Mouse (Mus musculus) cerebellum, postnatal 10 days (tissue): ENCODE measurements around the gene Ets1.

Experiments used
- DNase-seq, 2 experiments: peaks; one replicate each; pipeline ENCODE4 v3.0.0; 2021; ENCODE audit warnings: mixed read lengths in 2 of 2

The Ets1 gene

DNA sequence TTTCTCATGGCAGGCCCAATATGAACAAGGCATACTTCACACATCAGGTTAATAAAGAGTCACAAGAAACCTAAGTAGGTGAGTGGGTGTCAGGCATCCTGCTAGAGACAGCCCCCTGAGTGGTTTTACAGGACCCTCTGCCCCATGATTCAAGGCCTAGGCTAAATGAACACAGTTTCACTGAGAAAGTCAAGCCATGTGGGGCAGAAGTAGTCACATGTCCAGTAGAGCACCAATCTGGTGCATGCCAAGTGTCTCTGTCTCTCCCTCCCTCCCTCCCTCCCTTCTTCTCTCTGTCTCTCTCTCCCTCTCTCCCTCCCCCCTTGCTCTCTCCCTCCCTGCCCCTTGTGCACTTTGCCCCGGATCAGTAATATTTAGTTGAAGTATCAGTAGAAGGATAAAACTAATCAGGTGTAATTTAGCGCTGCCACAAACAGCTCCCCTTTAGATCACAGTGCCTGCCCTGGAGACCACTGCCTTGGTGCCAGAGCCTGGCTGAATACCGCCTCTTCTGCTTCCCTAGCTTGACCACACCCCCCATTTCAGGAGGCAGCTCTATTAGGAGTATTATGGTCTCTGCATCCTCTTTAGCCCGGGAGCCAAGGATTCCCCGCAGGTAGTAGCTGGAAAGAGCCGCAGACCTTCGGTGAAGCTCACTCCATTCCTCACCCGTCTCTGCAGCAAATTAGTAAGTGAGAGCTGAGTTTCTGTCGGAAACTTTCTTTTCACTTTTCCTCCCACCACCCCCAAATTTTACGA, at the start of gene Ets1:
Gene Ets1, plus strand, starts transcription at position 595 of the 759 bp plus-strand sequence.
- DNase-seq, result peak; percentile 51 to 65

DNA sequence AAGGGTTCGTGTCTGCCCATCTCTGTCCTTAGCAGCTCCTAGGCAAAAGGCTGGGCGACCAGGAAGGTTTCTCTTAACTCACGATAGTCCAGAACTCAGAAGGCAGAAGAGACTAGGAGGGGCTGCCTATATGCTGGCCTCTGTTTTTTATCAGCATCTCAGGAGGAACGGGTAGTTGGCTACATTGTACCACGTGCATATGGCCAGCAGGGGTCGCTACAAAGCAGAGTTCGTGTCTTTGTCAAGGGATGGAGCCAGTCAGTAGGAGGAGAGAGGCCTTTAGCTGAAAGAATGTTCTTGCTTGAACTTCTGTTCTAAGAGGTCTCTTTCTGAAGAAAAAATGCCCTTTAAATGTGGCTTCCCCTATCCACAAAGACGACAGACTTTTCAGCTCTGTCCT, 46.1 kb upstream of the Ets1 start:
- peak; percentile 92 to 93 for DNase-seq

- no peak for DNase-seq
Observed at GRCm38 (mm10) chr9:32590571-32590970, 45.5 kb upstream of the Ets1 start.

GRCm38 (mm10) chr9:32591732-32592582, 44.1 kb upstream of the Ets1 start:
- peak; percentile 72 to 80 for DNase-seq

DNA sequence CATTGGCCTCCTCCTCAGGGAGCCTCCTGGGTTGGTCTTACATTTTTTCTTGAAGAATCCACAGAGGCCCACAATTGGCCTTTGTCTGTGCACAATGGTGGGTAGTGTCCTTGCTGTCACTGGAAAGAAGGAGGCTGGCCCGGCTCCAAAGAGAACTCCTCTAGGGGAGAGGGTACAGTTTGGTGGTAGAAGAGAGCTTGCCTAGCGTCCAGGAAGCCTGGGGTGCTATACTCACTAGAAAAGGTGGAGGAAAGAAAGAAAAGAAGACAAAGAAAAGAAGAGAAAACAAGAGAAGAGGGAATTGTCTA, 43.5 kb upstream of the Ets1 start:
- DNase-seq, result peak; percentile 28 to 41

- no peak for DNase-seq
Observed at GRCm38 (mm10) chr9:32593816-32594215, 42.2 kb upstream of the Ets1 start.

GRCm38 (mm10) chr9:32594346-32594745, 41.7 kb upstream of the Ets1 start:
- no peak for DNase-seq

- peak in 1 of 2 experiments; percentile 45 for DNase-seq
Observed at GRCm38 (mm10) chr9:32595076-32595820, 40.8 kb upstream of the Ets1 start.

DNA sequence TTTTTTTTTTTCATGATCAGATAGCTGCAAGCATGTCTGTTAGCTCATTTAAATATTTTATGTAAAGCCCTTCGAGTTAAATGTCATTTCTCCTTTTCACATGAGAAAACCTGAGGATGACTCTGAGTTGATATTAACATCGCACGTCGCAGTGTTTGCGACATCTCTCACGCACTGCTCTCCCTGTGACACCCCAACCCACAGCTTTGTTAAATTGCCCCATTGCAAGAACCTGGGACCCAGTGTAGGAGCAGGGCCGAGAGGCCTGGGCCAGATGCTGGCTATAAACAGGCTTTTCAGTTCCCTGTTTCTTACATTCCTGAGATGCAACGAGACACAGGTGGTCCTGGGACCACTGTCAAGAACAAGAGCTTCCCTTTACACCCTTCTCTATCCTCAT, 39.7 kb upstream of the Ets1 start:
- no peak for DNase-seq

GRCm38 (mm10) chr9:32601953-32602352, 34.1 kb upstream of the Ets1 start:
- DNase-seq, result no peak

DNA sequence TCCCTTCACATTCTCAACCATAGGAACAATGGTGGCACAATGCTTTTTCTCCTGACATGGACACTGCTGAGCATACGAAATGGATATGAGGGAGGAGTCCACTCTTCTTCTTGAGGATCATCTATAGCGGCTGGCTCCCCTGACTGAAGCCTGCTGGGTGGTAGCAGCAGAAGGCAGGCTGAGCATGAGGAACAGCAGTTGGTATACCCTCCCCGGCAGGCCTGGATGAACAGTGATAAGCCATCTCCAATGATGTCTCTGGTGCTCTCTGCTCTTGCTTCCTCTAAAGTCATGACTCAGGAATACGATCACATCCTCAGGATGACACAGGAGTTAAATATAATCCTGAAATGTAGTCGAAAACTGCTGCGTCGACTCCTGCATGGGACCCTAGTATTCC, 32.9 kb upstream of the Ets1 start:
- DNase-seq, result no peak

- no peak for DNase-seq
Observed at GRCm38 (mm10) chr9:32607218-32607617, 28.8 kb upstream of the Ets1 start.

DNA sequence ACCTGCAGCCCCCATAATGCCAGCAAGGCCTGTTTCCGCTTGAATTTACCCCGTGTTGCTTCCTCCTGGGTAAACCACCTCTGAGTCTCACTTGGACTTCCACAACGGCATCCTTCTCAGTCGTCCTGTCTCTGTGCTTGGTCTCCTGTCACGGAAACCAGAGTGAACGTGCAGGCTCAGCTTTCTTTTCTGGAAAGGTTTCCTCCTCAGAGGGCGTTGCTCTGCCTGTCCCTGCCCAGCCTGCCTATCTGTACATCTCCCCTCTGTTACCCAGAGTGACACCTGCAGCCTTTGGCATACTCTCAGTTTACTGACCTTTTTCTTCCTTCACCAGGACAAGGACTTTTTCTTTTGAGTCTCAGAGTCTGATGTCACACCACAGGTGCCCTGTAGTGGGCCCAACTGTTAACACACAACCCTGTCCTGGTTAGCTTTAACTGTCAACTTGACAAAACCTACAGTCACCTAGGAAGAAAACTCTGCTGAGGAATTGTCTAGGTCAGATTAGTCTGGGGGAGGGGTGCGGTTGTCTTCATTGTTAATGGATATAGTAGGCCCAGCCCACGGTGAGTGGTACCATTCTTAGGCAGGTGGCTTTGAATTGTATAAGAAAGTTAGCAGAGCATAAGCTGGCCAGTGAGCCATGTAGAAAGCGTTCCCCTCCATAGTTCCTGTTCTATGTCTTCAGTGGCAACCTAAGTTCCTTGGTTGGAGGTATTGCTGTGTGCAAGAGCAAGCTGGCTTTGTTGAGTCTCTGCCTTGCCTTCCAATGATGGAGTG, 27.0 kb upstream of the Ets1 start:
- no peak for DNase-seq

GRCm38 (mm10) chr9:32610218-32610617, 25.8 kb upstream of the Ets1 start:
- no peak for DNase-seq

- no peak for DNase-seq
Observed at GRCm38 (mm10) chr9:32610631-32611030, 25.4 kb upstream of the Ets1 start.

GRCm38 (mm10) chr9:32611340-32611739, 24.7 kb upstream of the Ets1 start:
- DNase-seq, result no peak

GRCm38 (mm10) chr9:32612426-32612825, 23.6 kb upstream of the Ets1 start:
- DNase-seq, result no peak

GRCm38 (mm10) chr9:32612861-32613421, 23.1 kb upstream of the Ets1 start:
- DNase-seq, result no peak

DNA sequence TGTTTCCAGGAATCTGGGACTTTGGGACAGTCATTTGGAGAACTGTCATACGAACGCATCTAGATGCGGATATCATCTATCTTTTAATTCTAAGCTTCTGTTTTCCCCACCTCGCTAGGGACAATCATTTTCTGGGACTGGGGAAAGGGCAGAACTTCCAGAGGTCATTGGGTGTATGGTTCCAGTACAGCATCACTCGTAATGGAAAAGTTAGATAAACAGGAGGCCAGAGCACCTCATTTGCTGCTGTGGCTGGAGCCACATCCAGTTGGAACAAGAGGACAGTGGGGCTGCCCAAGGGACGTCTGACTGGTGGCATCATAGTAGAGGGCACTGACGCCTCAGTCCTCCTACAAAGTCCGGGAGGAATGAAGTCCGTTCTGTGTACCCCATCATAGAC, 21.8 kb upstream of the Ets1 start:
- DNase-seq, result no peak

- no peak for DNase-seq
Observed at GRCm38 (mm10) chr9:32615461-32615860, 20.6 kb upstream of the Ets1 start.

DNA sequence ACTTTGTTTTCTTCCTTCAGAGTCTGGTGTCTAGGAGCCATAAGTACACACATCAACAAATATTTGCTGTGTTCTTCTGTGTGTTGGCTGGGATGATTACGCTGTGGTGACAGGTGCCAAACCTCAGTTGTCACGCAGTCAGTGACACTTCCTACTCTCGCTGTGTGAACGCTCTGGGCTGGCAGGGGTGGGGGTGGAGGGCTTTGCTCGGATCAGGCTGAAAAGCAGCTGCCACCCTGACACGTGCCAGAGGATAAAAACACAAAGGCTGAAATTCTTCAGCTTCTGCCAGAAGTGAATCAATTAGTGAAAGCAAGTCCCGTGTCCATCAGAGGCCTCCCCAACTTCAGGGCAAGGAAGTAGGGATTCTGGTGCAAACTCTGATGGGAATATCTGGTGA, 20.0 kb upstream of the Ets1 start:
- peak; percentile 52 to 62 for DNase-seq
